Mouse (Mus musculus) 416B (cell line): ENCODE results near the gene Tmem82.
"Not testable (repeated sequence)": the region's sequence is repeated elsewhere in the genome, so short reads cannot be mapped to it uniquely, and the experiment has no call there.

Experiments used
- DNase-seq: peaks from one replicate; pipeline ENCODE4 v3.0.0; 2011; ENCODE audit warnings: low read depth

Gene Tmem82

GRCm38 (mm10) chr4:141574789-141575702 lies 43.4 kb downstream of the Tmem82 start:
- peak; percentile 81 for DNase-seq

- DNase-seq, result peak; percentile 92
Measured at GRCm38 (mm10) chr4:141573359-141573966, 45.0 kb downstream of the Tmem82 start.

- DNase-seq, result peak; percentile 72
Measured at GRCm38 (mm10) chr4:141572668-141573358, 45.6 kb downstream of the Tmem82 start.

GRCm38 (mm10) chr4:141571934-141572333 lies 46.5 kb downstream of the Tmem82 start:
- DNase-seq, result no peak

GRCm38 (mm10) chr4:141571337-141571739 lies 47.1 kb downstream of the Tmem82 start:
- no peak for DNase-seq

GRCm38 (mm10) chr4:141570821-141571220 lies 47.6 kb downstream of the Tmem82 start:
- no peak for DNase-seq

GRCm38 (mm10) chr4:141570004-141570403 lies 48.4 kb downstream of the Tmem82 start:
- DNase-seq, result no peak

- peak; percentile 71 for DNase-seq
Measured at GRCm38 (mm10) chr4:141568966-141569365, 49.5 kb downstream of the Tmem82 start.

- not testable (repeated sequence) for DNase-seq
Measured at GRCm38 (mm10) chr4:141567174-141567573, 51.3 kb downstream of the Tmem82 start.

- no peak for DNase-seq
Measured at GRCm38 (mm10) chr4:141566187-141566586, 52.2 kb downstream of the Tmem82 start.

GRCm38 (mm10) chr4:141565325-141565724 lies 53.1 kb downstream of the Tmem82 start:
- DNase-seq, result no peak

GRCm38 (mm10) chr4:141564660-141565059 lies 53.8 kb downstream of the Tmem82 start:
- DNase-seq, result peak; percentile 43

- DNase-seq, result no peak
Measured at GRCm38 (mm10) chr4:141564209-141564608, 54.2 kb downstream of the Tmem82 start.
